Mouse (Mus musculus): ENCODE results near the gene Hnrnpd.
A peak's percentile ranks its signal among the peaks of the same experiment; 100 is the strongest.

DNA sequence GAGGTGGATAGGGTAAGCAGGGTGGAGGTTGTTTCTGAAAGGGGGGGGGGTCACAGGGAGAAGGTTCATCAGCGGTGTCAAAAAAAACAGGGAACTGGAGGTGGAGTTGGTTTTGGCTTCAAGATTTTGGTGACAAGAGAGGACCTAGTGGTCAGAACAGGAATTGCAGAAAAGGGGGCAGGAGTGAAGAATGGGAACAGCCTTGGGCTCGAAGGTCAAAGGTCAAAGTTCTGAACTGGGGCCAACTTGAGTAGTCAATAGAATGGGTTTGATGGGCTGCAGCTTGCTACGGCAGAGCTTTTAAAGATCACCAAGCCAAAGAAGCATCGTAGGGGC lies 28.3 kb upstream of the Hnrnpd start:
- TF ChIP-seq CTCF (IDR thresholded peaks at IDR 0.05; ENCODE audit: low read depth) (peak; percentile 61), EP300 (IDR thresholded peaks at IDR 0.05; ENCODE audit: low read depth) (no peak)
